Mouse (Mus musculus): ENCODE data around the gene Mkrn2os. TPM values are rescaled to one million over a fixed set of nuclear protein-coding genes. Genes with fewer than 3 reads are reported as not detected.

The Mkrn2os gene
- polyA plus RNA-seq, 1 experiment from 2014 or later, result 0.24 TPM

GRCm38 (mm10) chr6:115606461-115606860, 14.1 kb upstream of the Mkrn2os start:
- WGBS, result 74% methylated on average over 1 of the region's 1 CpGs
- ATAC-seq (replicated peaks; ENCODE audit: insufficient number of reproducible peaks, insufficient read depth, low FRiP score, low read depth), result no peak
- H3K27me3 ChIP-seq, result no peaks in the 10 kb centered on the region
- H3K27ac ChIP-seq, result no peak overlapping the region
- H3K36me3 ChIP-seq, result no peaks in the 10 kb centered on the region
- H3K9me3 ChIP-seq (replicated peaks), result no peaks in the 10 kb centered on the region
- H3K4me2 ChIP-seq, result no peak overlapping the region
- H3K4me1 ChIP-seq (replicated peaks), result peaks cover 10% of the 10 kb centered on the region; the same call in 1 of the 2 replicates
- no peak overlapping the region for H3K4me3 ChIP-seq
- no peak overlapping the region for H3K9ac ChIP-seq

GRCm38 (mm10) chr6:115601715-115602523, 9.5 kb upstream of the Mkrn2os start, which contains the start of gene Mkrn2:
Gene Mkrn2 (plus strand): TSS chr6:115601902.
- peaks cover 11% of the 10 kb centered on the region; the same call in 1 of the 2 replicates for H3K4me1 ChIP-seq (replicated peaks)
- ATAC-seq (replicated peaks; ENCODE audit: insufficient number of reproducible peaks, insufficient read depth, low FRiP score, low read depth), result peak; percentile 91
- H3K9me3 ChIP-seq (replicated peaks), result no peaks in the 10 kb centered on the region
- H3K4me2 ChIP-seq, result peak within 1 kb of the TSS; percentile 75
- H3K4me3 ChIP-seq, result peak within 1 kb of the TSS; percentile 97
- H3K27me3 ChIP-seq, result no peaks in the 10 kb centered on the region
- peak within 1 kb of the TSS; percentile 95 for H3K9ac ChIP-seq
- H3K27ac ChIP-seq, result peak within 1 kb of the TSS; percentile 88
- WGBS, result under 1% methylated on average over 56 of the region's 61 CpGs
- H3K36me3 ChIP-seq, result no peaks in the 10 kb centered on the region

GRCm38 (mm10) chr6:115601322-115601714, 8.9 kb upstream of the Mkrn2os start:
- H3K4me1 ChIP-seq (replicated peaks), result peaks cover 11% of the 10 kb centered on the region; the same call in 1 of the 2 replicates
- H3K36me3 ChIP-seq, result no peaks in the 10 kb centered on the region
- no peak for ATAC-seq (replicated peaks; ENCODE audit: insufficient number of reproducible peaks, insufficient read depth, low FRiP score, low read depth)
- H3K4me2 ChIP-seq, result peak overlapping the region; percentile 75
- 63% methylated on average over 4 of the region's 4 CpGs for WGBS
- H3K27ac ChIP-seq, result 0 out of 2 replicates have a peak overlapping the region, but pooled peaks have one; percentile 20
- H3K9me3 ChIP-seq (replicated peaks), result no peaks in the 10 kb centered on the region
- H3K4me3 ChIP-seq, result peak overlapping the region; percentile 97
- no peak overlapping the region for H3K9ac ChIP-seq
- H3K27me3 ChIP-seq, result no peaks in the 10 kb centered on the region

- no peaks in the 10 kb centered on the region for H3K4me1 ChIP-seq (replicated peaks)
- 56% methylated on average over 3 of the region's 3 CpGs for WGBS
- no peak for ATAC-seq (replicated peaks; ENCODE audit: insufficient number of reproducible peaks, insufficient read depth, low FRiP score, low read depth)
Measured at GRCm38 (mm10) chr6:115595667-115596066, 3.3 kb upstream of the Mkrn2os start.

GRCm38 (mm10) chr6:115594463-115594862, 2.1 kb upstream of the Mkrn2os start:
- ATAC-seq (replicated peaks; ENCODE audit: insufficient number of reproducible peaks, insufficient read depth, low FRiP score, low read depth), result no peak
- H3K27me3 ChIP-seq, result no peaks in the 10 kb centered on the region
- no peaks in the 10 kb centered on the region for H3K4me1 ChIP-seq (replicated peaks)
- H3K27ac ChIP-seq, result no peak overlapping the region
- WGBS, result 61% methylated on average over 3 of the region's 3 CpGs
- no peaks in the 10 kb centered on the region for H3K36me3 ChIP-seq
- no peaks in the 10 kb centered on the region for H3K9me3 ChIP-seq (replicated peaks)
- H3K4me3 ChIP-seq, result no peak overlapping the region
- no peak overlapping the region for H3K9ac ChIP-seq
- H3K4me2 ChIP-seq, result no peak overlapping the region

More at GRCm38 (mm10) chr6:115595667-115596066, 3.3 kb upstream of the Mkrn2os start:
- H3K9ac ChIP-seq, result no peak overlapping the region
- no peaks in the 10 kb centered on the region for H3K27me3 ChIP-seq
- H3K27ac ChIP-seq, result no peak overlapping the region
- no peaks in the 10 kb centered on the region for H3K9me3 ChIP-seq (replicated peaks)
- no peak overlapping the region for H3K4me3 ChIP-seq
- no peak overlapping the region for H3K4me2 ChIP-seq
- H3K36me3 ChIP-seq, result no peaks in the 10 kb centered on the region

- Histone ChIP-seq H3K27me3 (no peaks in the 10 kb centered on the region), H3K4me3 (no peak overlapping the region), H3K36me3 (no peaks in the 10 kb centered on the region), H3K4me2 (no peak overlapping the region), H3K27ac (no peak overlapping the region), H3K4me1 (replicated peaks) (no peaks in the 10 kb centered on the region), H3K9me3 (replicated peaks) (no peaks in the 10 kb centered on the region), H3K9ac (no peak overlapping the region)
- no peak for ATAC-seq (replicated peaks; ENCODE audit: insufficient number of reproducible peaks, insufficient read depth, low FRiP score, low read depth)
- 75% methylated on average over 4 of the region's 4 CpGs for WGBS
Measured at GRCm38 (mm10) chr6:115593252-115593651, 876 bp upstream of the Mkrn2os start.

- Histone ChIP-seq H3K9me3 (replicated peaks) (no peaks in the 10 kb centered on the region), H3K27me3 (no peaks in the 10 kb centered on the region), H3K36me3 (no peaks in the 10 kb centered on the region), H3K4me2 (no peak overlapping the region), H3K4me3 (no peak overlapping the region), H3K4me1 (replicated peaks) (no peaks in the 10 kb centered on the region; the same call in 1 of the 2 replicates), H3K9ac (no peak overlapping the region), H3K27ac (no peak overlapping the region)
- no peak for ATAC-seq (replicated peaks; ENCODE audit: insufficient number of reproducible peaks, insufficient read depth, low FRiP score, low read depth)
- 83% methylated on average over 19 of the region's 19 CpGs for WGBS
Measured at GRCm38 (mm10) chr6:115591692-115592359, 550 bp downstream of the Mkrn2os start.

GRCm38 (mm10) chr6:115586321-115586720, 6.1 kb downstream of the Mkrn2os start:
- Histone ChIP-seq H3K4me2 (peak overlapping the region; percentile 55), H3K9ac (no peak overlapping the region), H3K36me3 (no peaks in the 10 kb centered on the region), H3K27me3 (no peaks in the 10 kb centered on the region), H3K4me3 (no peak overlapping the region), H3K4me1 (replicated peaks) (peaks cover 7% of the 10 kb centered on the region), H3K9me3 (replicated peaks) (no peaks in the 10 kb centered on the region), H3K27ac (peak overlapping the region; percentile 68)
- no peak for ATAC-seq (replicated peaks; ENCODE audit: insufficient number of reproducible peaks, insufficient read depth, low FRiP score, low read depth)
- WGBS, result 41% methylated on average over 10 of the region's 10 CpGs

GRCm38 (mm10) chr6:115584176-115584575, 8.2 kb downstream of the Mkrn2os start:
- H3K9ac ChIP-seq, result no peak overlapping the region
- H3K27ac ChIP-seq, result no peak overlapping the region
- H3K4me2 ChIP-seq, result no peak overlapping the region
- WGBS, result 77% methylated on average over 3 of the region's 3 CpGs
- no peaks in the 10 kb centered on the region for H3K9me3 ChIP-seq (replicated peaks)
- no peaks in the 10 kb centered on the region for H3K27me3 ChIP-seq
- peaks cover 5% of the 10 kb centered on the region; the same call in 1 of the 2 replicates for H3K36me3 ChIP-seq
- H3K4me3 ChIP-seq, result no peak overlapping the region
- H3K4me1 ChIP-seq (replicated peaks), result peaks cover 7% of the 10 kb centered on the region
- ATAC-seq (replicated peaks; ENCODE audit: insufficient number of reproducible peaks, insufficient read depth, low FRiP score, low read depth), result no peak

GRCm38 (mm10) chr6:115583430-115584125, 8.8 kb downstream of the Mkrn2os start:
- WGBS, result 70% methylated on average over 6 of the region's 6 CpGs
- Histone ChIP-seq H3K4me1 (replicated peaks) (peaks cover 7% of the 10 kb centered on the region), H3K27me3 (no peaks in the 10 kb centered on the region), H3K9ac (no peak overlapping the region), H3K4me3 (no peak overlapping the region), H3K27ac (no peak overlapping the region), H3K9me3 (replicated peaks) (no peaks in the 10 kb centered on the region), H3K36me3 (peaks cover 10% of the 10 kb centered on the region; the same call in 1 of the 2 replicates), H3K4me2 (no peak overlapping the region)
- ATAC-seq (replicated peaks; ENCODE audit: insufficient number of reproducible peaks, insufficient read depth, low FRiP score, low read depth), result no peak
